Mouse (Mus musculus) urinary bladder, postnatal 10 days (tissue): ENCODE measurements at regions not wholly inside any gene's neighbourhood (a gene's known extent, or its start where the extent isn't known, plus 50 kb on each side); places are given as distances from the start of the nearest gene placed in this dataset.

Source experiments
- DNase-seq: peaks from one replicate; pipeline ENCODE4 v3.0.0; 2022; ENCODE audit warnings: low spot score

- no peak for DNase-seq
Measured at GRCm38 (mm10) chr14:24877853-24878252, 390.9 kb downstream of the Rps24 start.

DNA sequence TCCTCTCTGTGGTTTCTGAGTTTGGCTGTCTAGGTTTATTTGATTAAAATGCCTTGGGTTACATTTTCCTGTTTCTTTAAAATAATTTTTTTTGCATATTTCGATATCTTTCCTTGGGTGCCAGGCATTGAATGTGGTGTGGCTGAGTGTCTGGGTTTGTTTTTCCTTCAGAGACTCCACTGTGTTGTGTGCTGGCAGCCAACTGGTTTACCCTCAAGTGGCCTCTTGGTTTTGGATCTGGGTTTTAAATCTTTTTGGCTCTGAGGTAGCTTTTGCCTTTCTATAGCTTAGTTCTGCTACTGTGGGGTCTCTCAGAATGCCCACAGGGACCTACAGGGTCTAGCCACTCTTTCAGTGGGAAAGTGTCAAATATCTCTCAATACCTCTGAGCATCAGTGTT is 399.2 kb downstream of the Rps24 start:
- no peak for DNase-seq

- no peak for DNase-seq
Measured at GRCm38 (mm10) chr14:24886896-24887421, 400.0 kb downstream of the Rps24 start.

- no peak for DNase-seq
Measured at GRCm38 (mm10) chr14:24890856-24891255, 403.9 kb downstream of the Rps24 start.

- no peak for DNase-seq
Measured at GRCm38 (mm10) chr14:24895196-24895595, 408.3 kb downstream of the Rps24 start.

- DNase-seq, result no peak
Measured at GRCm38 (mm10) chr14:24896681-24897080, 409.8 kb downstream of the Rps24 start.

- no peak for DNase-seq
Measured at GRCm38 (mm10) chr14:24900501-24901179, 413.7 kb downstream of the Rps24 start.

DNA sequence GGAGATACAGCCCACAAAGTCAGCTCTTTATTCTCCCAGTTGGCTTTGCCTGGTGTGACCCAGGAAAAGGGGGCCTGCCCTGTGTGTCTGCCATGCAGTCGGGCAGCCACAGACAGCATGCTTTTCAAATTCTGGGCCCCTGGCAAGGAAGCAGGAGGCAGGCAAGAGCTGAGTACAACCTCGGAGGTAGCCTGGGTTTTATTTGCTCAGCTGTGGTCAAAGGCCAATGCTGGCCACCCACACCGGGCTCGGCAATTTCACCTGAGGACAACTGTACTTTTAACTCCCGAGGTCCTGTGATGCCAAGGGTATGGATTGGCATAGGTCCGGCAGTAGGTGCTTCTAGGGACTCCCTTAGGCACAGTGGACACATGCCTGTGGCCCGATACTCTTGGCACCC is 414.8 kb downstream of the Rps24 start:
- no peak for DNase-seq

GRCm38 (mm10) chr14:24902870-24903269 is 415.9 kb downstream of the Rps24 start:
- no peak for DNase-seq

GRCm38 (mm10) chr14:24904712-24905111 is 417.8 kb downstream of the Rps24 start:
- no peak for DNase-seq

- DNase-seq, result no peak
Measured at GRCm38 (mm10) chr14:24906916-24907315, 420.0 kb downstream of the Rps24 start.

GRCm38 (mm10) chr14:24908377-24908776 is 421.5 kb downstream of the Rps24 start:
- no peak for DNase-seq

DNA sequence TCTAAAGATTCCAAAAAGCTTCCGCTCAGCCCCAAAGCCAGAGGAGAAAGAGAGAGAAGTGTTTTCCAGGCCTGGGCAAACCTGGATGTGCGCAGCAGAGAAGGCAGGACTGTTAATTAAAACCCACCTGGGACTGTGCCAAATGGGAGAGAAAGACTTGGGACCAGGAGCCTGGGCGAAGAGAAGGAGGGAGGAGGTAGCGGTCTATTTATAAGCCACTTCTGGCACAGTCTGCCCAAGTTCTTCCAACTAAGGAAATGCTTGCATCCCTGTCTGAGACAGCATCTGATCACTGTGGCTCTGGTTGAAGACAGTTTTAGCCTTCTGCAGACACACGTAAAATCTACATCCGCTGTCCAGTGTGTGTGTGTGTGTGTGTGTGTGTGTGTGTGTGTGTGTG is 424.7 kb downstream of the Rps24 start:
- DNase-seq, result no peak

DNA sequence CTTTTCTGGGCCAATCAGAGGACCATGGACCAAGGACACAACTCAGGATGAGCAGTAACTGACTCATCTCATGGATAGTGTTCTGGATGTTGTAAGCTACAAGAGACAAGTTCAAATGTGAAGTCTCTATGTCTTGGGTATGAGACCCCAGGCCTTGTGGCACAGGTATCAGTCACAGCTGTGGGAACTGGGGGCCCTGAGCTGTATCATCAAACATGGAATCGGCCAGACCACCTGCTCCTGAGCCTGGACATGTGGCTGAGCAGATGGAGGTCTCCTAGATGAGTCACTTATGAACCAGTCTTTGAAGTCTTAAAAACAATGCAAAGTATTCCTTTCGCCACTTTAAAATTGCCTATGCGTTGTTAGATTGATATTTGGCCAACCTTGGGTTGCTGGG is 432.1 kb downstream of the Rps24 start:
- no peak for DNase-seq

DNA sequence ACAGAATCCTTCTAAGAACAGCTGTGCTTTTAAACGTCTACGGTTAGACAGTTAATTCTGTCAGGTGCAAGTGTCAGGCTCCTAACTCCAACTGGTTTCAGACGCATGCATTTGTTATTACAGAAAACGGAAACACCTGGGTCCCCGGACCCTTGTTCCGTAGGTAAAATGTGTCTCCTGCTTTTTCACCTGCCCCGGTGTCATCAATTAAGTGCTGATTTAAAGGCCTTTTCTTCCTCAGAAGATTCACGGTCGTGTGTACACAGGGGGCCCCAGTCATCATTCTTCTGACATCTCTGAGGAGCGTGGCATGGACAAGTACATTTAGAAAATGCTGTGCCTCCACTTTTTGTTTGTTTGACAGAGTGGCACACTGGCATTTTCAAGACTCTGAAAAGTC is 435.1 kb downstream of the Rps24 start:
- no peak for DNase-seq

DNA sequence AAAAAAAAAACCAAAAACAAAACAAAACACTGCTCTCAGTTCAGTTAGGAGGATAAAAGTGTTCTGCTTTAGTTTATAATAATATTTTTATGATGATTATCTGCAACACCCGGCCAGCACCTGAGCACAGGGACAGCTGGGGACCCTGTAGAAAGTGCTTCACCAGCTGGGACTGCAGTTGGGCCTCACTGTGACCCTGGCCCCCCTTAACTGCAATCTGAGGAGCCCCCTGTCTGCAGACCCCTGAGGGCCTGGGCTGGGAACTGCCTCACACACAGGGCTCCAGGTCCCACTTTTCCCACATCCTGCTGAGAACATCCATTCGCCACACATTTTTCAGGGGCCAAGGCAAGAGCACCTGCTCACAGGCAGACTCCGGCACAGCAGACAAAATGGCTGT is 437.6 kb downstream of the Rps24 start:
- no peak for DNase-seq

DNA sequence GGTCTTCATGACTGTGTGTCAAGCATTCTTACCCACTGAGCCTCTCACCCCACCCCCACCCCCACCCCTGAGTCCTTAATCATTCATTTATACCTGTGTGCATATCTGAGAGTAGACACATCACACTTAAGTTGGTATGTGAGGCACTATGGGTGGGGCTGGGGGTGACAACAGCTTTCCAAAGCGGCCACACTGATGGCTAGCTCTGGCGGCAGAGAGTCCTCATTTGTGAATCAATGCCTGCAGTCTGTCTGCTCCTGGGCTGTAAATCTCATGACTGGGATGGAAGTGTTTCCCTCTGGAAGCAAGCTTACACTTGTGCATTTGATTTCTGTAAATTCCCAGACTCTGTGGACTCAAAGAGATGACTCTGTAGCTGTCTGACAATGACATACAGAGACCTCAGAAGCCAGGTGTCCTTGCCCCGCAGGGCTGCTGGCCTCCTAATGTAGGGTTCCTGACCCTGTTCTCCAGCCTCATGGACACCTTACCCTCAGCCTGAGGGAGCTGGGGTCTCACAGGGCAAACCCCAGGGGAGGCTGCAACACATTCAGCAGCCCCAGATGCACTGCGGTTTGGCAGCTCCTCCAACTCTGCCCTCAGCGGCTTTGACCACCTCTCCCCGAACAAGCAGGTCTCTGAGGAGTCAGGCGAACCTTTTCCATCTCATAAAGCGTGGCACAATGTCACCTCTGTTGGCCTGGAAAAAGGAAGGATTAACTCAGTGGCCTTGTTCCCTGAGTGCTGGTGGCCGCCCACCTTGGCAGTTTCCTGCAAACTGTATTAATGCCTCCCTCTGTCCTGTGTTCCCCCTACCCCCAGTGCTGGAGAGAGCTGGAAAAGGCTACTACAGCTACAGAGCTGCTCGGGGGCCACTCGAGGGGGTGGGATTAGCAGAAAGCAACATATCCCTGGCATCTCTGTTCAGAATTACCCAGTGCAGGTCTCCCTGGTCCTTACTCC is 439.4 kb downstream of the Rps24 start:
- no peak for DNase-seq

- no peak for DNase-seq
Measured at GRCm38 (mm10) chr14:24928726-24929125, 441.8 kb downstream of the Rps24 start.

- no peak for DNase-seq
Measured at GRCm38 (mm10) chr14:24930251-24930650, 443.3 kb downstream of the Rps24 start.

GRCm38 (mm10) chr14:24937876-24938275 is 451.0 kb downstream of the Rps24 start:
- no peak for DNase-seq

GRCm38 (mm10) chr14:24939068-24939467 is 452.1 kb downstream of the Rps24 start:
- DNase-seq, result no peak

DNA sequence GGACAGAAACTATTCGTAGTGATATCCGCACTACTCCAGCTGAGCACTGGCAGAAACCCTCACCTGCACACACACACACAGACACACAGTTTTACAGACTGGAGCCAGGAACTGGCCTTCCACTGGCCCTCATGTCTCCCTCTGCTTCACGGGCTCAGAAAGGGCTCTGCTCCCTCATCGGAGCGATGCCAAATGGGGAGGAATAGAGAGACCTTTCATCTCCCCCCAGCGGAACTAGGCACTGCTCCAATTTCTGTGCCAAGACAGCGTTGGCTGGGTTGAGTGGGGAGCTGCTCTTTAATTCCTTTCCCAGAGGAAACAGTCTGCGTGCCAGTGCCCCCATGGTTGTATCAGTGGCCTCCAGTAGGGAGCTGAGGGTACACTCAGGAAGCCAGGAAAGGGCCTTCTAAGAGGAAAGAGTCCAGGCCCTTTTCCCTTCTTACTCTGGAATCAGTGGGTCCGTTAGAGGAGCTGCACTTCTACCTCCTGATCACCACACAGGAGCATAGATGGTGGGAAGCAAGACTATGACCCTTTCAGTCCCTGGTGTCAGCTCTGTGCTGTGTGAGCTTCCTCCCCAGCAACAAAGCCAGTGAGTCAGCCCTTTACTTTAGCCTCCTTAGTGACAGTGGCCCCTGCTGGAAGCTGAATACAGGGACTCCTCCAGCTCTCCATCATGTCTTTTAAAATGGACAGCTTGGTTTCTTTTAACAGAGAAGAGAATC is 452.7 kb downstream of the Rps24 start:
- DNase-seq, result no peak
